Mouse (Mus musculus) hindbrain, embryonic 13.5 days (tissue): Measurements from ENCODE around the gene Gm15093. TPM values are rescaled to one million over a fixed set of nuclear protein-coding genes. Genes with fewer than 3 reads are reported as not detected.
"Not testable (repeated sequence)": the region's sequence is repeated elsewhere in the genome, so short reads cannot be mapped to it uniquely, and the experiment has no call there.

Experiments used
- ATAC-seq: fragments of 200-750 bp; cut with Nextera tagmentation; 2 replicates; pipeline ENCODE4 v1.8.0; 2017; ENCODE audit warnings: moderate TSS enrichment; ENCODE audit not compliant: low FRiP score
- H3K27ac ChIP-seq: fragments of 300-500 bp; sonication (generic); 2 replicates; pipeline ENCODE4 v1.5.1; 2015; ENCODE audit warnings: inconsistent platforms, mild to moderate bottlenecking, moderate library complexity
- H3K27me3 ChIP-seq: fragments of 300-500 bp; sonication (generic); 2 replicates; pipeline ENCODE4 v1.6.1; 2015; ENCODE audit warnings: mild to moderate bottlenecking, inconsistent platforms
- H3K36me3 ChIP-seq: fragments of 300-500 bp; sonication (generic); 2 replicates; pipeline ENCODE4 v1.6.1; 2015; ENCODE audit warnings: mild to moderate bottlenecking, inconsistent platforms
- H3K4me1 ChIP-seq: fragments of 300-500 bp; sonication (generic); replicated peaks from 2 replicates; pipeline ENCODE4 v1.6.1; 2015; ENCODE audit warnings: inconsistent platforms
- H3K4me2 ChIP-seq: fragments of 300-500 bp; sonication (generic); 2 replicates; pipeline ENCODE4 v1.6.1; 2015; ENCODE audit warnings: inconsistent platforms, mild to moderate bottlenecking, moderate library complexity
- H3K4me3 ChIP-seq: fragments of 300-500 bp; sonication (generic); 2 replicates; pipeline ENCODE4 v1.5.1; 2015; ENCODE audit warnings: mild to moderate bottlenecking, inconsistent platforms
- H3K9ac ChIP-seq: fragments of 300-500 bp; sonication (generic); 2 replicates; pipeline ENCODE4 v1.6.1; 2015; ENCODE audit warnings: mild to moderate bottlenecking, inconsistent platforms
- H3K9me3 ChIP-seq: fragments of 300-500 bp; sonication (generic); 2 replicates; pipeline ENCODE4 v1.6.1; 2016; ENCODE audit warnings: inconsistent platforms
- WGBS: fragments of 180-500 bp; shearing (Covaris S2); methylation state at CpG from one replicate; pipeline ENCODE4 v1.1.7; 2015; 5-methylcytosine and 5-hydroxymethylcytosine counted together
- polyA plus RNA-seq: library from polyadenylated mRNA; unstranded; fragments of >200 nt; fragmentation: Nextera tagmentation; extraction: Ambion mirVana; gene quantifications from 2 replicates; pipeline ENCODE4 v1.2.1, GENCODE M21; 2015

Gene Gm15093
- not detected in 2 replicates for polyA plus RNA-seq

GRCm38 (mm10) chrX:149272077-149272476 is at the start of gene Gm15093:
Gene Gm15093, plus strand, starts transcription at chrX:149272377.
- WGBS = no CpG with 5 or more reads among the region's 1 CpGs

More at GRCm38 (mm10) chrX:149272077-149272476, at the start of gene Gm15093:
- H3K4me1 ChIP-seq, H3K9me3 ChIP-seq, H3K27ac ChIP-seq, H3K4me3 ChIP-seq, H3K36me3 ChIP-seq, H3K9ac ChIP-seq, ATAC-seq, H3K27me3 ChIP-seq, H3K4me2 ChIP-seq: not testable (repeated sequence)

Other genes with a start within 250 kb of the Gm15093 start
- gene Ott, start 198.1 kb upstream of the Gm15093 start, polyA plus RNA-seq = not detected in 2 replicates
- not detected in 2 replicates for gene Gm15085, start 175.2 kb downstream of the Gm15093 start, polyA plus RNA-seq